Mouse (Mus musculus) stomach, embryonic 15.5 days (tissue): ENCODE measurements around the gene Tspan2. TPM values are rescaled to one million over a fixed set of nuclear protein-coding genes. Genes with fewer than 3 reads are reported as not detected.

Experiments
- ATAC-seq: fragments of 200-750 bp; cut with Nextera tagmentation; 2 replicates; pipeline ENCODE4 v1.8.0; 2017; ENCODE audit warnings: low read depth, moderate number of reproducible peaks, moderate TSS enrichment; ENCODE audit not compliant: insufficient read depth, low FRiP score
- H3K27ac ChIP-seq: fragments of 300-500 bp; sonication (generic); 2 replicates; pipeline ENCODE4 v1.5.1; 2015; ENCODE audit warnings: mild to moderate bottlenecking, inconsistent platforms
- H3K27me3 ChIP-seq: fragments of 300-500 bp; sonication (generic); replicated peaks from 2 replicates; pipeline ENCODE4 v1.6.1; 2015; ENCODE audit warnings: inconsistent platforms
- H3K36me3 ChIP-seq: fragments of 300-500 bp; sonication (generic); 2 replicates; pipeline ENCODE4 v1.6.1; 2015; ENCODE audit warnings: inconsistent platforms
- H3K4me1 ChIP-seq: fragments of 300-500 bp; sonication (generic); 2 replicates; pipeline ENCODE4 v1.6.1; 2015; ENCODE audit warnings: inconsistent platforms
- H3K4me2 ChIP-seq: fragments of 300-500 bp; sonication (generic); 2 replicates; pipeline ENCODE4 v1.6.1; 2015; ENCODE audit warnings: mild to moderate bottlenecking, inconsistent platforms
- H3K4me3 ChIP-seq: fragments of 300-500 bp; sonication (generic); replicated peaks from 2 replicates; pipeline ENCODE4 v1.5.1; 2015; ENCODE audit warnings: inconsistent platforms
- H3K9ac ChIP-seq: fragments of 300-500 bp; sonication (generic); 2 replicates; pipeline ENCODE4 v1.6.1; 2015; ENCODE audit warnings: inconsistent platforms
- H3K9me3 ChIP-seq: fragments of 300-500 bp; sonication (generic); 2 replicates; pipeline ENCODE4 v1.6.1; 2016; ENCODE audit warnings: inconsistent platforms
- WGBS: fragments of 180-500 bp; shearing (Covaris S2); methylation state at CpG from one replicate; pipeline ENCODE4 v1.1.7; 2015; 5-methylcytosine and 5-hydroxymethylcytosine counted together
- polyA plus RNA-seq: library from polyadenylated mRNA; unstranded; fragments of >200 nt; fragmentation: Nextera tagmentation; extraction: Ambion mirVana; gene quantifications from 2 replicates; pipeline ENCODE4 v1.2.1, GENCODE M21; 2015

Tspan2 gene
- polyA plus RNA-seq, 1 experiment from 2014 or later, result 19.2 TPM

DNA sequence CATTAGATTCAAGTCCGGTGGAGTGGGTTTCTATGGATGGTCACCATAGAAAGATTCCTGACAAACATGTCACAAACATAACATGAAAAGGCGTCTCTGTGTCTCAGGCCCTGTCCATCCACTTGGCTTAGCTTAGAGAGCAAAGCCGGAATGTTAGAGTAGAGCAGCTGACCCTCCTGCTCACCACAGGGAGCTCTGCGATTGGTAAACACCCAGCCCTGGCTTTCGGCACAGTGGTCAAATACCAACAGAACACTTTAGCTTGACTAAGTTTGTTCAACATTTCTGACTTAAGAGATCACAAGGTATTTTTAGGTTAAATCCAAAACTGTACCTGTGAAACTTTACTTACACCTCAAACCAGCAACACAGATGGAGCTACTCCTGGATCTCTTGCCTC, 16.8 kb downstream of the Tspan2 start:
- Histone ChIP-seq H3K4me3 (no peak overlapping the region), H3K27me3 (no peaks in the 10 kb centered on the region), H3K4me1 (0 out of 2 replicates have a peak, but pooled peaks cover 3% of the 10 kb centered on the region), H3K9ac (no peak overlapping the region), H3K4me2 (no peak overlapping the region), H3K27ac (no peak overlapping the region), H3K36me3 (no peaks in the 10 kb centered on the region), H3K9me3 (no peaks in the 10 kb centered on the region)
- no peak for ATAC-seq
- 75% methylated on average over 5 of the region's 5 CpGs for WGBS

DNA sequence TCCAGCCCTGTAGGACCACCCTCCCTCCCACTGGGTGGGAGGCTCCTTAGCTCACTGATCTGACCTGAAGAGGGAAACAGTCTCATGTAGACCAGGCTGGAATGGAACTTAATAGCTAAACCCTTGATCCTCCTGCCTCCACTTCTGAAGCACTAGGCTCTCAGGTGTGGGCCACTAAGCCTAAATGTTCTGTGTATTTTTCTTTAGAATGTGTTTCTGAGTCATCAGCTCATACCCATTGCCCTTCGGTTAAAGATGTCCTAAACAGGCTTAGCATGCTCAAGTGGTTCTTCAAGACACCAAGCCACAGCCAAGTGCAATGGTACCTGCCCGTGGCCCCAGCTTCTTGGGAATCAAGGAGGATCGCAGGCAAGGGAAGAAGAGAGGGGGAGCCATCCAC, 17.2 kb downstream of the Tspan2 start:
- ATAC-seq, result no peak
- Histone ChIP-seq H3K36me3 (no peaks in the 10 kb centered on the region), H3K9me3 (no peaks in the 10 kb centered on the region), H3K4me1 (0 out of 2 replicates have a peak, but pooled peaks cover 3% of the 10 kb centered on the region), H3K27me3 (no peaks in the 10 kb centered on the region), H3K27ac (no peak overlapping the region), H3K9ac (no peak overlapping the region), H3K4me3 (no peak overlapping the region), H3K4me2 (no peak overlapping the region)
- 80% methylated on average over 3 of the region's 3 CpGs for WGBS

DNA sequence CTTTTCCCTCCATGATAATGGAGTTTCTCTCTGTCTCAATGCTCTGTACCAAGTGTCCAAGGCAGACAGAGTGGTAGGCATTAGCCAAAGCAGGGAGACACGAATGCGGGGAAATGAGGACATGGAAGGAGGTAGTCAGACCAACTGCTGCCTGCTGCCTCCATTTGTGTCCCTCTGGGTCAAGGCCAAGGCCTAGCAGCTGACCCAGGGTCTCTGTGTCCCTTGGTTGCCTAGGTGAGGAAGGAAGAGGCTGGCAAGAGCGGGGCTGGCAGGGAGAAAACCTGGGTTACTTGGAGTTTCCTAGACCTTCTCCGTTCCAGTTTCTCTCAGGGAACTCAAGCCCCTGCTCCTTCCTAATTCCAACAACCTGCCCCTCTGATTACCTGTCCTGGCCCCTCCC, 17.7 kb downstream of the Tspan2 start:
- H3K9me3 ChIP-seq, result no peaks in the 10 kb centered on the region
- no peak overlapping the region for H3K4me2 ChIP-seq
- H3K9ac ChIP-seq, result no peak overlapping the region
- peak overlapping the region; percentile 40; the same call in 1 of the 2 replicates for H3K27ac ChIP-seq
- H3K4me3 ChIP-seq, result no peak overlapping the region
- 0 out of 2 replicates have a peak, but pooled peaks cover 3% of the 10 kb centered on the region for H3K4me1 ChIP-seq
- no peaks in the 10 kb centered on the region for H3K36me3 ChIP-seq
- no peaks in the 10 kb centered on the region for H3K27me3 ChIP-seq
- ATAC-seq, result no peak
- 99% methylated on average over 4 of the region's 4 CpGs for WGBS

DNA sequence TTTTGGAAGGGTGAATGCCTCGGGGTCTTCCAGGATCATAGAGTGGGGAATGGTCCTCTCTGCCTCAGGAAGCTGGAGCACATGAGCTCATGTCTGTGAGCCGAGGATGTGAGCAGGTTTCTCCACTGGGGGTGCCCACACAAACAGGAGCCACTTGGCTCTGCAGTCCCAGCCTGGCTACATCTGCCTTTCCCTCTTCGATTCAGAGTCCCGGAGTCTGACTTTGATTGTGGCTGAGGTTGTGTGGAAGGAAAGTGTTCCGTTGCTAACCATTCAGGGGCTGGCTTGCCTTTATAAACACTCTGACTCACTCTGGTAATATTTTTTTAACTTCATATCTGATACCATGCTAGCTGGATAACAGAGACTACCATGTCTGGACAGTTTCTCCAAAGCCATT, 18.1 kb downstream of the Tspan2 start:
- Histone ChIP-seq H3K36me3 (no peaks in the 10 kb centered on the region), H3K9ac (no peak overlapping the region), H3K27ac (peak overlapping the region; percentile 40; the same call in 1 of the 2 replicates), H3K27me3 (no peaks in the 10 kb centered on the region), H3K4me1 (0 out of 2 replicates have a peak, but pooled peaks cover 3% of the 10 kb centered on the region), H3K9me3 (no peaks in the 10 kb centered on the region), H3K4me3 (no peak overlapping the region), H3K4me2 (no peak overlapping the region)
- 0 out of 2 replicates have a peak, but pooled peaks have one; percentile 36 for ATAC-seq
- WGBS, result 60% methylated on average over 5 of the region's 5 CpGs

- no peak overlapping the region for H3K4me3 ChIP-seq
- ATAC-seq, result peak; percentile 61; the same call in 1 of the 2 replicates
- H3K9me3 ChIP-seq, result no peaks in the 10 kb centered on the region
- H3K9ac ChIP-seq, result no peak overlapping the region
- no peaks in the 10 kb centered on the region for H3K27me3 ChIP-seq
- WGBS, result 47% methylated on average over 1 of the region's 1 CpGs
- 0 out of 2 replicates have a peak, but pooled peaks cover 3% of the 10 kb centered on the region for H3K4me1 ChIP-seq
- H3K36me3 ChIP-seq, result peaks cover 9% of the 10 kb centered on the region; the same call in 1 of the 2 replicates
- peak overlapping the region; percentile 33; the same call in 1 of the 2 replicates for H3K27ac ChIP-seq
- H3K4me2 ChIP-seq, result no peak overlapping the region
Measured at GRCm38 (mm10) chr3:102755801-102756200, 21.5 kb downstream of the Tspan2 start.

- WGBS, result 74% methylated on average over 6 of the region's 6 CpGs
- no peaks in the 10 kb centered on the region for H3K27me3 ChIP-seq
- H3K4me2 ChIP-seq, result no peak overlapping the region
- no peaks in the 10 kb centered on the region for H3K9me3 ChIP-seq
- H3K4me3 ChIP-seq, result no peak overlapping the region
- H3K36me3 ChIP-seq, result peaks cover 9% of the 10 kb centered on the region; the same call in 1 of the 2 replicates
- ATAC-seq, result no peak
- 0 out of 2 replicates have a peak, but pooled peaks cover under 1% of the 10 kb centered on the region for H3K4me1 ChIP-seq
- H3K9ac ChIP-seq, result no peak overlapping the region
- H3K27ac ChIP-seq, result no peak overlapping the region
Measured at GRCm38 (mm10) chr3:102757019-102757418, 22.7 kb downstream of the Tspan2 start.

DNA sequence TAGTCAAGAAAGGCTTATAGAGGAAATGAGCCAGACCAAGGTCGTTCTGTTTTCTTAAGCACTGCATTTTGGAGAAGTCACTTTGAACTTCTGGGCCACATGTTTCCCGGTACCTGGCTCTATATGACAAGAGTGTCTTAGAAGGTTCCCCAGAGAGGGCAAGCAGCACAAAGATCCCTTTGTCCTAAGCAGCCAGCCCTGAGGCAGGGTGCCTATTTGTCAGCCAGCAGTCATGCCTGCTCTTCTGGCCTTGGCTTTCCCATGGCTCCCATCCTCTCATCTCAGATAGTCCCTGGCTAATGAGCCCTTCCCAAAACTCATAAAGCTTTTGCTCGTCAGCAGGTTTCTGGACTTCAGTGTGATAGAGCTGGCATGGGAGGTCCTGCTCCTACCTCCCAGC, 25.9 kb downstream of the Tspan2 start:
- Histone ChIP-seq H3K9me3 (no peaks in the 10 kb centered on the region), H3K27me3 (no peaks in the 10 kb centered on the region), H3K4me3 (no peak overlapping the region), H3K4me2 (no peak overlapping the region), H3K4me1 (0 out of 2 replicates have a peak, but pooled peaks cover 4% of the 10 kb centered on the region), H3K9ac (no peak overlapping the region), H3K27ac (no peak overlapping the region), H3K36me3 (peaks cover 9% of the 10 kb centered on the region; the same call in 1 of the 2 replicates)
- 79% methylated on average over 3 of the region's 3 CpGs for WGBS
- no peak for ATAC-seq

DNA sequence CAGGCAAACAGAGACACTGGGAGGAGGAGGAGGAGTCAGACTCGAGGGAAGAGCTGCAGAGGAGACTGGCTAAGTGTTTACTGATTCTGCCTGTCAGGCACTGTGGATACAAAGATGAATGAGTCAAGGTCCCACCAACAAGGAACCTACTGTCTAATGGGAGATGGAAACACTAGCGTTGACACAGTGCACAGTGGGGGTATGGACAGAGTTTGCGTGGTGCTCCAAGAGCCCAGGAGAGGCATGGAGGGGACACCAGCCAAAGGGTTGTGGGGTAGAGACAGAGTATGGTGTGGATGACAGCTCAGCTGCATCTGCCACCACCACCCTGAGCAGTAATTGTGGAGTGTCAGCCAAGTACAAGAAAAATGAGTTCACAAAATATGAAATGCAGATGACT, 28.1 kb downstream of the Tspan2 start:
- 0 out of 2 replicates have a peak, but pooled peaks cover 4% of the 10 kb centered on the region for H3K4me1 ChIP-seq
- H3K9ac ChIP-seq, result no peak overlapping the region
- no peaks in the 10 kb centered on the region for H3K9me3 ChIP-seq
- H3K4me2 ChIP-seq, result no peak overlapping the region
- WGBS, result 36% methylated on average over 3 of the region's 3 CpGs
- peaks cover 9% of the 10 kb centered on the region; the same call in 1 of the 2 replicates for H3K36me3 ChIP-seq
- no peak for ATAC-seq
- H3K4me3 ChIP-seq, result no peak overlapping the region
- no peaks in the 10 kb centered on the region for H3K27me3 ChIP-seq
- H3K27ac ChIP-seq, result no peak overlapping the region

DNA sequence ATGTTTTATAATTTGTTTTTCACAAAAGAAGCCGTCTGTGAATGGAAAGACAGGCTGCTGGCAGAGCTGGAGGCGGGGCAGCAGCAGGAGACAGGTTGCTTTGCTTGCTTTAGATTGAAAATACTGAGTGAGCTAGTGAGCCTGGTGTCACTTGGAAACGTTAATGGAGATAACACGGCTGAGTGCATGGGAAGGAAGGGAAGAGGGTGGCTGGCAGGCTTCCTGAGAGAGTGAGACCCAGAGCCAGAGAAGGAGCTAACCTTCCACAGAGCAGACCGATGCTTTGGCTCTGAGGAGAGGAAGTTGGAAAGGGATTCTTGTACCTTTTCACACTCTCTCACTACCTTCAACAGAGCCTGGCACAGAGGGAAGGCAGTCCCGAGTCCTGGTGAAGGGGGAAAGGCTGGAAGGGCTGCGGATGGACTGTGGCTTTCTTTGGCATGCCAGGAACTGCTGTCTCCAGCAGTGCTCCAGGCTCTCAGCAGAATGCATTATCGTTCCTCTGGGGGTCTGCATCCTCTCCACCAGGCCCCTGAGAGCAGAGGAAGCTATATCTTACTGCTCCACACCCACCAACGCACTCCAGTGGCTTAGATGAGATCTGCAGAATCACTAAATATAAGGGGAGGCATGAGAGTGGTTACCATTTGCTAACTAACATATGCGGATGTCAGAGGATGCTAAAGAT, 29.5 kb downstream of the Tspan2 start:
- H3K36me3 ChIP-seq, result peaks cover 9% of the 10 kb centered on the region; the same call in 1 of the 2 replicates
- H3K4me2 ChIP-seq, result no peak overlapping the region
- no peak overlapping the region for H3K4me3 ChIP-seq
- 32% methylated on average over 10 of the region's 10 CpGs for WGBS
- ATAC-seq, result no peak; the same call in 1 of the 2 replicates
- H3K9ac ChIP-seq, result no peak overlapping the region
- H3K9me3 ChIP-seq, result no peaks in the 10 kb centered on the region
- 0 out of 2 replicates have a peak, but pooled peaks cover 4% of the 10 kb centered on the region for H3K4me1 ChIP-seq
- no peak overlapping the region for H3K27ac ChIP-seq
- H3K27me3 ChIP-seq, result no peaks in the 10 kb centered on the region

- no peaks in the 10 kb centered on the region for H3K9me3 ChIP-seq
- H3K27ac ChIP-seq, result no peak overlapping the region
- WGBS, result 51% methylated on average over 7 of the region's 7 CpGs
- H3K4me2 ChIP-seq, result no peak overlapping the region
- no peak for ATAC-seq
- H3K4me1 ChIP-seq, result 0 out of 2 replicates have a peak, but pooled peaks cover 4% of the 10 kb centered on the region
- H3K9ac ChIP-seq, result no peak overlapping the region
- no peaks in the 10 kb centered on the region for H3K27me3 ChIP-seq
- H3K4me3 ChIP-seq, result no peak overlapping the region
- 0 out of 2 replicates have a peak, but pooled peaks cover under 1% of the 10 kb centered on the region for H3K36me3 ChIP-seq
Measured at GRCm38 (mm10) chr3:102764850-102765249, 30.5 kb downstream of the Tspan2 start.

DNA sequence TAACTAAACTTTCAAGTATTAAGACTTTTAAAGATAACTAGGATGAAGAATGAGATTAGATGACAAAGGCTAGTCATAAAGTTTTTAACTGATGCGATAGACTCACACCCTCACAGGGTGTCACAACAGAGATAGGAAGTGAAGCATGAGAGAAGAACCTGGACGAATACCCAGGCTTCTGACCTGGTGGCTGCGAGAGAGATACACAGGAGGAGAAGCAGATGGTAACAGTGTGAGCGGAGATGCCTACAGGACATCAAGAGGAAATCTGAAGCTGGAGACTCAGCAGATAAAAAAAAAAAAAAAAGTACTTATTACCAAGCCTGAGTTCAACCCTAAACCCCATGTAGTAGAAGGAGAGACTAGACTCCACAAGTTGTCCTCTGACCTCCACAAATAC, 38.7 kb downstream of the Tspan2 start:
- 79% methylated on average over 4 of the region's 4 CpGs for WGBS
- ATAC-seq, result no peak
- H3K27me3 ChIP-seq, result no peaks in the 10 kb centered on the region

GRCm38 (mm10) chr3:102782618-102783017, 48.3 kb downstream of the Tspan2 start, which contains the start of gene Tshb:
TSS of gene Tshb (minus strand) at chr3:102782718.
- Histone ChIP-seq H3K27me3 (no peaks in the 10 kb centered on the region), H3K4me2 (no peak within 1 kb of the TSS), H3K9ac (no peak within 1 kb of the TSS), H3K27ac (no peak within 1 kb of the TSS), H3K4me1 (no peaks in the 10 kb centered on the region), H3K36me3 (no peaks in the 10 kb centered on the region), H3K4me3 (no peak within 1 kb of the TSS), H3K9me3 (no peaks in the 10 kb centered on the region)
- 73% methylated on average over 2 of the region's 2 CpGs for WGBS
- no peak for ATAC-seq

More for the DNA sequence above, 38.7 kb downstream of the Tspan2 start:
- Histone ChIP-seq H3K36me3 (no peaks in the 10 kb centered on the region), H3K4me1 (no peaks in the 10 kb centered on the region), H3K9ac (no peak overlapping the region), H3K9me3 (no peaks in the 10 kb centered on the region), H3K4me2 (no peak overlapping the region), H3K4me3 (no peak overlapping the region), H3K27ac (no peak overlapping the region)
